Mouse (Mus musculus) kidney, embryonic 16.5 days (tissue): Measurements from ENCODE around the gene Fam89a. TPM values are rescaled to one million over a fixed set of nuclear protein-coding genes. Genes with fewer than 3 reads are reported as not detected.

Experiments
- ATAC-seq: fragments of 200-750 bp; cut with Nextera tagmentation; 2 replicates; pipeline ENCODE4 v1.8.0; 2017; ENCODE audit warnings: moderate TSS enrichment; ENCODE audit not compliant: low FRiP score, low TSS enrichment
- H3K27ac ChIP-seq: fragments of 300-500 bp; sonication (generic); 2 replicates; pipeline ENCODE4 v1.5.1; 2014; ENCODE audit warnings: low read length
- H3K27me3 ChIP-seq: fragments of 300-500 bp; sonication (generic); 2 replicates; pipeline ENCODE4 v1.6.1; 2014; ENCODE audit warnings: low read length, control low read depth, mixed read lengths; ENCODE audit not compliant: insufficient read depth
- H3K36me3 ChIP-seq: fragments of 300-500 bp; sonication (generic); 2 replicates; pipeline ENCODE4 v1.6.1; 2014; ENCODE audit warnings: low read length, control low read depth, mixed read lengths; ENCODE audit not compliant: insufficient read depth
- H3K4me1 ChIP-seq: fragments of 300-500 bp; sonication (generic); 2 replicates; pipeline ENCODE4 v1.6.1; 2014; ENCODE audit warnings: low read length, control low read depth, mixed read lengths; ENCODE audit not compliant: insufficient read depth
- H3K4me2 ChIP-seq: fragments of 300-500 bp; sonication (generic); replicated peaks from 2 replicates; pipeline ENCODE4 v1.6.1; 2014; ENCODE audit warnings: low read depth, low read length
- H3K4me3 ChIP-seq: fragments of 300-500 bp; sonication (generic); 2 replicates; pipeline ENCODE4 v1.5.1; 2014; ENCODE audit warnings: mild to moderate bottlenecking, low read length
- H3K9ac ChIP-seq: fragments of 300-500 bp; sonication (generic); replicated peaks from 2 replicates; pipeline ENCODE4 v1.6.1; 2014; ENCODE audit warnings: low read length
- H3K9me3 ChIP-seq: fragments of 300-500 bp; sonication (generic); 2 replicates; pipeline ENCODE4 v1.6.1; 2016; ENCODE audit warnings: low read length, control low read depth
- WGBS: fragments of 180-500 bp; shearing (Covaris S2); extraction: QIAGEN DNeasy Blood & Tissue Kit; methylation state at CpG from one replicate; pipeline ENCODE4 v1.1.7; 2014; 5-methylcytosine and 5-hydroxymethylcytosine counted together
- polyA plus RNA-seq: library from polyadenylated mRNA; unstranded; fragments of >200 nt; fragmentation: Nextera tagmentation; extraction: Ambion mirVana; gene quantifications from 2 replicates; pipeline ENCODE4 v1.2.1, GENCODE M21; 2015

The Fam89a gene
- polyA plus RNA-seq, 1 experiment from 2014 or later, result 4.0 TPM

GRCm38 (mm10) chr8:124756153-124756552 lies 4.5 kb upstream of the Fam89a start:
- no peak overlapping the region for H3K27ac ChIP-seq
- H3K9me3 ChIP-seq, result no peaks in the 10 kb centered on the region
- 57% methylated on average over 2 of the region's 2 CpGs for whole genome bisulfite sequencing
- H3K4me2 ChIP-seq, result no peak overlapping the region
- no peaks in the 10 kb centered on the region for H3K27me3 ChIP-seq
- H3K9ac ChIP-seq, result no peak overlapping the region
- no peaks in the 10 kb centered on the region for H3K36me3 ChIP-seq
- no peak overlapping the region for H3K4me3 ChIP-seq
- peaks cover 32% of the 10 kb centered on the region for H3K4me1 ChIP-seq
- no peak for ATAC-seq

DNA sequence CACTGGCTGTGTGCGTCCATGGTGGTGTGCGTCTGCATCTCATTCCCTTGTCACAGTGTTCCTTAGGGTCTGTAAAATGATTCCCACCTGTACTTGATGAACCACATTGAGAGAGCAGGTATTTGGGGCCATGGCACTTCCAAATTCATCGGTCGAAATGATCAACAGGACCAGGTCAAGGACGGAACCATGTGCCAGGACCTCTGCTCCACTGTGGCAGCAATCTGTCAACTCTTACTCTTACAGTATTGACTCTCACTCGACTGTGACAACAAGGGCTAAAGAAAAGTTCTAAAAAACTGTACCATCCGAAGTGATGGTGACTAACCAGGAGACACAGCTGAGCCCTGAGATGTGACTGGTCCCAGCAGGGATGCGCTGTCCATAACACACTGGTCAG lies 3.8 kb upstream of the Fam89a start:
- Histone ChIP-seq H3K4me1 (peaks cover 39% of the 10 kb centered on the region), H3K36me3 (no peaks in the 10 kb centered on the region), H3K9ac (no peak overlapping the region), H3K9me3 (no peaks in the 10 kb centered on the region), H3K4me3 (no peak overlapping the region), H3K27me3 (0 out of 2 replicates have a peak, but pooled peaks cover 5% of the 10 kb centered on the region), H3K27ac (no peak overlapping the region), H3K4me2 (no peak overlapping the region)
- no peak for ATAC-seq
- 81% methylated on average over 8 of the region's 8 CpGs for WGBS

DNA sequence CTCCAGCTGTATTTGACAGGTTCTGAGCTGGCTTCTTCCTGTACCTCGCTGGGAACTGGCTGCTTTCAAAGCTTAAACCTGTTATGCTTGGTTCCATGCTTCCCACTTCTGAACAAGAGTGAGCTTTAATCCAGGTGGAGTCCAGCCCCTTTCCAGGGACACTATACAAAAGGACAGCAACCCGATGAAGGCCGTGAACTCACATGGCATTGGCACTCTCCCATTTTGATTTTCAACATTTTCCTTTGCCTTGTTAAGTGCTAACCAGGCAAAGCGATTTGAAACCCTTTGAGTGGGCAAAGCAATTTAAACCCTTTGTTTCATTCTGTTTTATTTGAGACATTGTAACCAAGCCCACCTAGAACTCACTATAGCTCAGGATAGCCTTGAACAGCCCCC lies 3.2 kb upstream of the Fam89a start:
- Histone ChIP-seq H3K4me3 (no peak overlapping the region), H3K9me3 (no peaks in the 10 kb centered on the region), H3K9ac (0 out of 2 replicates have a peak overlapping the region, but pooled peaks have one; percentile 10), H3K27ac (peak overlapping the region; percentile 79), H3K27me3 (peaks cover 10% of the 10 kb centered on the region; the same call in 1 of the 2 replicates), H3K4me1 (peaks cover 40% of the 10 kb centered on the region), H3K4me2 (0 out of 2 replicates have a peak overlapping the region, but pooled peaks have one; percentile 11), H3K36me3 (no peaks in the 10 kb centered on the region)
- 33% methylated on average over 4 of the region's 4 CpGs for WGBS
- no peak for ATAC-seq

DNA sequence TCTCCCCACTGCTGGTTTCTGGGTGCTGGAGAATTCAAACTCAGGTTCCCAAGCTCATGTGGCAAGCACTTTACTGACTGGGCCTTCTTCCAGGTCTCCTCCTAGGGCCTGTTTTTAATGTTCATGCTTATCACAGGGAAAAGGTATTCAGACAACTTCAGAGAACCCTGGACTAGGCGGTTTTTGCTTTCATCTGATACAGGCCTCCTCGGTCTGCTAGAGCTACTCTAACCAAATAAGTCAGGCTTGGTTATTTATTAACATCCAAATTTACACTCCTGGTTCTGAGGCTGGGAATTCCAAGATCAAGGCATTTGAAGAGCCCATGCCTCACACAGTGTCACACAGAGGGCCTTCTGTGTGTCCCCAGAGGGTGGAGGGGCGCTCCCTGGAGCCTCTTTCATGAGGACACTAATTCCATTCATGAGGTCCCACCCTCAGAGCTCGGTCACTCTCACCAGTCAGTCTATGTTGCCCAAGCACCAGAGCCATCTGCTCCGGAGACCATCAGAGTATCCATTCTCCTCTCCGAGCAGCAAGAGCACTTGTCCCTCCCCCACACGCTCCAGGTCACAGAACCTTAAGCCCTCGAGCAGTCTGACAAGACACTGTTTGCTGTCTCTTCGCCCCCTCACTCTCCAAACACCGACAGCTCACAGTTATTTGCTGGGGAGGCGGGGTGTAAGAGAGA lies 2.6 kb upstream of the Fam89a start:
- peaks cover 40% of the 10 kb centered on the region for H3K4me1 ChIP-seq
- 0 out of 2 replicates have a peak overlapping the region, but pooled peaks have one; percentile 10 for H3K9ac ChIP-seq

DNA sequence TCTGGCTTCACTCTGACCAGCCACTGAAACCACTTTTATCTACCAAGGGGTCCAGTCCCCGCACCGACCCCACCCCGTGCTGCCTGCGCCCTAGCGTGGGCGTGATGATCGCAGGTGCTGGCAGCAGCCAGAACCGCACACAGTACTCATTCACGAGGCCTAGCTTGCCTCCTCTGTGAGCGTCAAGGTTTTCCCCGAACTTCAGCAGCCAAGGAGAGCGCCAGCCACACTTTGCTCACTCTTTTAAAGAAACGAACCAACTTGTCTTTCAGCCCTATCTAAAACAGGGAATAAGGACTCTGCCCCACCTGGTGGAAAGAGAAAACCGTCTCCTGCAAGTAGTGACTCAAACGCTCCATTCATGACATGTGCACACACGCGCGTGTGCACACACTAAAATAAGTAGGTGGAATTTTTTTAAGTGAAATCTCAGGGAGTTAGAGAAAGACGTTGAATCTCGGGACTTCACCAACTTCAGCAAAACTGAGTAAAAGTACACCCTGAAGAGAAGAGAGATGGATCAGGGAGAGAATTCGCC lies 762 bp upstream of the Fam89a start:
- H3K27me3 ChIP-seq, result peaks cover 10% of the 10 kb centered on the region; the same call in 1 of the 2 replicates
- no peak overlapping the region for H3K4me3 ChIP-seq
- peak overlapping the region; percentile 90; the same call in 1 of the 2 replicates for H3K4me2 ChIP-seq
- no peaks in the 10 kb centered on the region for H3K36me3 ChIP-seq
- peaks cover 40% of the 10 kb centered on the region for H3K4me1 ChIP-seq
- H3K9ac ChIP-seq, result no peak overlapping the region
- H3K9me3 ChIP-seq, result no peaks in the 10 kb centered on the region
- ATAC-seq, result no peak
- WGBS, result 37% methylated on average over 21 of the region's 21 CpGs
- no peak overlapping the region for H3K27ac ChIP-seq

More for the DNA sequence above, 2.6 kb upstream of the Fam89a start:
- ATAC-seq, result peak; percentile 73
- Histone ChIP-seq H3K4me3 (no peak overlapping the region), H3K4me2 (0 out of 2 replicates have a peak overlapping the region, but pooled peaks have one; percentile 11), H3K27me3 (peaks cover 10% of the 10 kb centered on the region; the same call in 1 of the 2 replicates), H3K9me3 (no peaks in the 10 kb centered on the region), H3K36me3 (no peaks in the 10 kb centered on the region), H3K27ac (peak overlapping the region; percentile 79)
- WGBS, result 6% methylated on average over 11 of the region's 11 CpGs

- H3K27me3 ChIP-seq, result peaks cover 10% of the 10 kb centered on the region; the same call in 1 of the 2 replicates
- no peak overlapping the region for H3K27ac ChIP-seq
- 1% methylated on average over 30 of the region's 31 CpGs for WGBS
- ATAC-seq, result peak; percentile 32; the same call in 1 of the 2 replicates
- H3K9me3 ChIP-seq, result no peaks in the 10 kb centered on the region
- H3K4me3 ChIP-seq, result peak overlapping the region; percentile 68
- peak overlapping the region; percentile 90 for H3K4me2 ChIP-seq
- peaks cover 40% of the 10 kb centered on the region for H3K4me1 ChIP-seq
- no peaks in the 10 kb centered on the region for H3K36me3 ChIP-seq
- H3K9ac ChIP-seq, result peak overlapping the region; percentile 71
Observed at GRCm38 (mm10) chr8:124751191-124751590, 441 bp downstream of the Fam89a start.

- H3K9me3 ChIP-seq, result no peaks in the 10 kb centered on the region
- H3K27ac ChIP-seq, result no peak overlapping the region
- peaks cover 10% of the 10 kb centered on the region; the same call in 1 of the 2 replicates for H3K27me3 ChIP-seq
- WGBS, result 65% methylated on average over 13 of the region's 13 CpGs
- no peak for ATAC-seq
- H3K9ac ChIP-seq, result no peak overlapping the region
- H3K4me3 ChIP-seq, result no peak overlapping the region
- no peaks in the 10 kb centered on the region for H3K36me3 ChIP-seq
- peaks cover 9% of the 10 kb centered on the region for H3K4me1 ChIP-seq
- no peak overlapping the region for H3K4me2 ChIP-seq
Observed at GRCm38 (mm10) chr8:124746661-124747060, 5.0 kb downstream of the Fam89a start.

GRCm38 (mm10) chr8:124739268-124739667 lies 12.4 kb downstream of the Fam89a start:
- no peak for ATAC-seq
- H3K36me3 ChIP-seq, result peaks cover 31% of the 10 kb centered on the region
- H3K27me3 ChIP-seq, result no peaks in the 10 kb centered on the region
- H3K4me2 ChIP-seq, result no peak overlapping the region
- no peak overlapping the region for H3K27ac ChIP-seq
- no peak overlapping the region for H3K4me3 ChIP-seq
- 78% methylated on average over 1 of the region's 1 CpGs for WGBS
- no peaks in the 10 kb centered on the region for H3K4me1 ChIP-seq
- no peak overlapping the region for H3K9ac ChIP-seq
- no peaks in the 10 kb centered on the region for H3K9me3 ChIP-seq

DNA sequence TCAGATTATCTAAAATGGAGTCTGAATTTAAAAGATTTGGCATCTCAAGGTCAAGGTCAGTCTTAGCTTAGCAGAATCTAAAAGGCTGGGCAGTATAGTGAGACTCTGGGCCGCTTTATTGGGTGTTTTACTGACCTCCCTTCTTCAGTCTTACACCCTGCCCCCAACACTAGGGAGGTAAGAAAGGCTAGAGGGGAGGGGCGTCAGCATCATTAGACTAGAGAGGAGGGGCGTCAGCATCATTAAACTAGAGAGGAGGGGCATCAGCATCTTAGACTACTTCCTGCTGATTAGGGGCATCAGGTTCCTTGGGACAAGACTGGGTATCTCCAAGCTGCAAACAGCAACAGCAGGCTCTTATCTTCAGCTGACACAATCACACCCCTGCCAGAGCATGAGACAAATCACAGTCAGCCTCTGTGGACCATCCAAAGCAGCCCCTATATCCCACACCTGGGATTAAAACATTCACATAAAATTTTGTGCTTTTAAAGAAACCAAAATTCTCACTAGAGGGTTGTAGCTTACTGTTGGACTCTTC lies 16.2 kb downstream of the Fam89a start:
- H3K27ac ChIP-seq, result no peak overlapping the region
- H3K4me2 ChIP-seq, result no peak overlapping the region
- peaks cover 60% of the 10 kb centered on the region for H3K36me3 ChIP-seq
- ATAC-seq, result no peak
- H3K9ac ChIP-seq, result no peak overlapping the region
- H3K9me3 ChIP-seq, result no peaks in the 10 kb centered on the region
- 46% methylated on average over 3 of the region's 3 CpGs for WGBS
- no peak overlapping the region for H3K4me3 ChIP-seq
- H3K27me3 ChIP-seq, result no peaks in the 10 kb centered on the region
- no peaks in the 10 kb centered on the region for H3K4me1 ChIP-seq

GRCm38 (mm10) chr8:124732828-124733227 lies 18.8 kb downstream of the Fam89a start:
- ATAC-seq, result no peak
- WGBS, result 81% methylated on average over 8 of the region's 8 CpGs
- Histone ChIP-seq H3K4me2 (no peak overlapping the region), H3K9ac (no peak overlapping the region), H3K4me1 (no peaks in the 10 kb centered on the region), H3K27me3 (no peaks in the 10 kb centered on the region), H3K36me3 (peaks cover 79% of the 10 kb centered on the region), H3K27ac (no peak overlapping the region), H3K4me3 (no peak overlapping the region), H3K9me3 (no peaks in the 10 kb centered on the region)
